Mouse (Mus musculus) NIH3T3 (cell line): ENCODE results near the gene Ldb1.

Source experiments
- DNase-seq: peaks from one replicate; pipeline ENCODE4 v3.0.0-alpha.2; 2012; ENCODE audit warnings: low read depth

The Ldb1 gene

DNA sequence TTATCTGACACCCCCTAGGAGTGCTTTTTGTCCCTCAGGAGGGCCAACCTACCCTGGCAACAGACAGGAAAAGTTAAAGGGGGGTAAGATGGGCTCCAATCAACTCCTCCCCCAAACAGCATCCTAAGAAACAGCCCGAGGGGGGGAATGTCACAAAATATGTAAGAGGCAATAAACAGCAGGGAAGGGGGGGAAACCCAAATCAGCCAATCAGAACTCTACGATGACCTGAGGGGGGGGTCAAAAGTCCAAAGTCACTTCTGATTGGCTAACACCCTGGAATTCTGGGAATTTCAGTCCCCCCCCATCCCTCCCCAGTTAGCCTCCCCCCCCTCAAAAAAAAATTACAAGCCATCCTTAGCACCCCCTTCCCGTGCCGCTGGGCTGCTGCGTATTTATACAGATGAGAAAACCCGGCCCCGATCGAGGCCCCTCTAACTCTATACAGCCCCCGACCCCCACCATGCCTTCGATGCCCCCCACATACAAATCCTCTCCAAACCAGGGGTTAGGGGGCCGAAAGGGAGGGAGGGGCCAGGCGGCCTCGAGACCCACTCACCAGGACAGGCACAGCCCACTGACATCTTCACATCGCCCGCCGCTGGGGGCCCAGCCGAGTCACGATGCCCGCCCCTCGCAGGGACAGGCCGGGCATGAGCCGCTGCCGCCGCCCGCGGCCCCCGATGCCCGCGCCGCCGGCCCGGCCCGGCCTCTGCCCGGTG is 582 bp downstream of the Ldb1 start, which contains the start of gene Pprc1:
Pprc1 (plus strand) TSS at position 616 of the 722 bp plus-strand sequence.
- peak; percentile 95 for DNase-seq

DNA sequence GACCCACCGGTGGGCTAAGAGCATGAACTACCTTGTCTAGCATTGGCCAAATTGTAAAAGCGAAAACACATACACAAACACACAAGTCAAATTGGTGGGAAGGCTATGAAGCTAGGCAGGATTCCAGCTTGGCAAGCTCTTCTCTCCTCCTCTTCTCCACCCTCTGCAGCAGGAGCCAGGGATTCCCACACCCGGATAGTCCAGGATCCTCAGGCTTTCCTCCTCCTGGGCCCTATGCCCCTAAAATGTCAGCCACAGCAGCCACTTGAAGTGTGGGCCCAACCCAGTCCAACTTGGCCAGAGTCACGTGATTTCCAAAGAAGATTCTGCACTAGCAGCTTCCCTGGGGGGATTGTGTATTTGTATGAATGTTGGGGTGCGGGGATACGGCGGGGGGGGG is 1.6 kb downstream of the Ldb1 start:
- peak; percentile 75 for DNase-seq

DNA sequence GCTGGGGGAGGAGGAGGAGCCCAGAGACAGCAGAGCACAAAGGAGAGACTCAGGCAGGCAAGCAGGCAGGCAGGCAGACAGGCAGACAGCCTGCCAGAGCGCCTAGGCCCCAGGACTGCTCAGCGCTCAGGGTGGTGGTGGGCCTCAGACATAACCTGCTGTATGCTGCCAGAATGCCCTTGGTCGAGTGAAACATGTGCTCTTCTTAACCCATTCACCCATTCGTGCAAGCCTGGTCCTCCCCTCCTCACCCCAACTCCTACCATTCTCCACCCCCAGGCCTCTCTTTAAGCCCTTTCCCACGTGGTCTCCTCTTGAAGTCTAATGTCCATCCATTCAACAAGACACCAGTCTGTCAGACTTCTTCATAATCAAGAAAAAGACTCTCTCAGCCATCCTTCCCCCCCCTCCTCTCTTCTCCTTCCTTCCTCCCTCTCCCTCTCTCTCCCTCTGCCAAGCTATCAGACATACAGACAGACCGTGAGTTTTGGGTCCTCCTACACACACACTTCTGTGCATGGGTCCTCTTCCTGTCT is 2.5 kb downstream of the Ldb1 start:
- peak; percentile 76 for DNase-seq

DNA sequence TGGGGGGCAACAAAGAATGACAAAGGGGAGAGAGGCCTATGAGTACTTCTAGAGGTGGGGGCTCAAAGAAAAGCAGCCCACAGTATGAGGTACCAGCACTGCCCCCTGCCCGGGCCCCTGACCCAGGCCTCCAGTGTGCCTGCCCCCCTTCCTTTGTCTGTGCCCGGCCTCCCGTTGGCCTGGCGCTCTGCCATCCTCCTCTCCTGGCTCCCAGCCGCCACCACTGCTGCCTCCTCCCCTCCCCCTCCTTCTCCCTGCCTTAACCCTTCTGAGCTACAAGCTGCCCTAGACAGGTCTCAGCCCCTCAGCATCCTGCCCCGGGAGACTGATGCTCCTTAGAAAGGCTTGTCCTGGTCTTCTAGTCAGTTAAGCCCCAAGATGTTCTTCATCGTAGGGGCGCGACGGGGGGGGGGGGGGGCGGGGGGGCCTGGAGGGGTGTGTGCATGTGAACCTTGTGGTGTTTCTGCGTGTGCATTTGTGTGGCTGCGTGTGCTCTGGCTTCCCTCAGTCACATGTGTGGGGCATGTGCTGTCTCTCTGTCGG is 3.0 kb downstream of the Ldb1 start:
- DNase-seq = peak; percentile 94

DNA sequence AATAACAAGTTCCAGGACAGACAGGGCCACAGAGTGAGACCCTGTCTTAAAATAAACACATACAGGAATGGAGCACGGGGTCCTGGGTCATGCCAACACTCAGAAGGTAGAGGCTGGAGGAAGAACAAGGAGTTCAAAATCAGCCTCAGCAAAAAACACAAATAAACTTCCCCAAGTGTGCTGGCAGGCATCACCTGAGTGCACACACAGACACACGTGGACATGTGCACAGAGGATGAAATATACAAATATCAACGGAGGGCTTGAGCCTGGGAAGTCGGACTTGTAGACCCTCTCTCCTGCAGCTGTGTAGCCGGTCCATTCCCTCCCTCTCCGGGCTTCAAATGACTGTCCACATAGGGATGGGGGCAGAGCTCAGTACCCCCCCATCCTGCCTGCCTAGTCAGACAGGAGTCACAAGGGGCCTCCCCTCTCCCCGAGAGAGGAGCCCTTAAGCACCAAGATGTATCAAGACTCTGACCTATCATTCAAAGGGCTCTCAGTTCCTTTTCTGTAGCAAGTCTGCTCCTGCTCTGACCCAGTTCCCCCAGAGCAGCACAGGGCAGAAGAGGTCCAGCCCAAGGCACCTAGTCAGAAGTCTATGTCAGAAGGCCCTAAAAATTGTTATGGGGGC is 3.6 kb downstream of the Ldb1 start:
- peak; percentile 29 for DNase-seq

DNA sequence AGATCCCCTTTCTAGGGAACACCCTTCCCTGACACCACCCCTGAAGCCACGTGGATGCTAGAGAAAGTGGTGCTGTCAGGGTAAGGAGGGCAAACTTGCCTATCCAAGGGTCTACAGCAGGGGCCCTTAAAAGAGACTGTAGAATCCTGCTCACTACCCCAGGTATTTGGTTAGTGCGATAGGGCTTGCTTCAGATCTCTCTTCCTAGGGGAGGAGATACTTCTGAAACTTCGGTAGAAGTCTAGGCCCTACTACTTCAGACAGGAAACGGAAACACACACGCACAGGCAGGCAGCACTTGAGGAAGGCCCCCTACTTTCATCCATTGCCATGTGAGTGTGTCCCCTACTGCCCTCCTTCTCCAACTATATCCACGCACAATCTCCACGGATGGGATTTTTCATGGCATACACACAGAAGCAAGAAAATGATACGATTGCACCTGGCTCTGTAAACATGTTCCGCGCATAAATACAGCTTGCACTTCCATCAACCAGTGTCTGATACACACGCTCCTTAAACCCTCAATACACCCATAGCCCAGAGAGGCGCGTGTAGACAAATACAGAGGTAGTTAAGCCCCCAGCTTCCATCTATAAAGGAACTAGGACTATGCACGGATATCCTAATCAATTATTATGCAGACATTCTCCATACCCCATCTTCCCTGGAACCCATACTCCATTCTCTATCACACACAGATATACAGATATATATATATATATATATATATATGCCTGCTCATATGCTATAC is 4.7 kb downstream of the Ldb1 start:
- no peak for DNase-seq

DNA sequence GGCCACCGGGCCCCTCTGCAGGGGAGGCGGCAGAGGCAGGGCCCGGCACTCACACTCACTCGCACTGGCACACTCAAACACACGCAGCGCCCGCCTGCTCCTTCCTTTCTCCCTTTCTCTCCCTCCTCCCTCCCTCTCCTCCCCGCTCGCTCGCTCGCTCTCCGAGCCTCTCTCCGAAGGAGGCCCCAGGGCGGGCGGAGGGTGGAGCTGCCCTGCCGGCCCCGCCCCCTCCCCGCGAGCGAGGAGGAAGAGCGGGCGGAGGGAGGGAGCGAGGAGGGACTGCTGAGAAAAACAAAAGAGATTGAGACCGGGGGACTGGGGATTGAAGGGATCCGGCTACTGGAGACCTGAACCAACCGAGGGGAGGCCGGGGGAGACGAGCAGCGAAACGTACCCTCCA is 5.5 kb downstream of the Ldb1 start:
- DNase-seq = peak; percentile 97

DNA sequence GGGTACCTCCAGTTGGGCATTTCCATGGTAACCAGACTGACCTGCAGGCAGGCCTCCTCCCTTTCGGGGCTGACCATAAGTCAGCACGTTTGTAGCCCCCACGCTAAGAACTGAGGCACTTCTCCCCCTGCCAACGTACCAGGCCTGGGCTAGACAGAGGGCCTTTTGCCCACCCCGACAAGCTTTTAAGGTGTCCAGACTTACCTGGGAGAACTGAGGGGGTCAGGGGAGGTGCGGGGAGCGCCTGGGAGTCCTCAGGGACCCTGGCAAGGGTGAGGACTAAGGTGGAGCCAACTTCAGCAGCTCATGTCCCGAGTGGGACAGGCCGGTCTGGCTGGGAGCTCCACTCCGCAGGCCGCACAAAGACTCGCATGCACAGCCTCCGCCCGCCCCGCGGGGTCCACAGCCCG is 6.2 kb downstream of the Ldb1 start:
- DNase-seq = peak; percentile 34

DNA sequence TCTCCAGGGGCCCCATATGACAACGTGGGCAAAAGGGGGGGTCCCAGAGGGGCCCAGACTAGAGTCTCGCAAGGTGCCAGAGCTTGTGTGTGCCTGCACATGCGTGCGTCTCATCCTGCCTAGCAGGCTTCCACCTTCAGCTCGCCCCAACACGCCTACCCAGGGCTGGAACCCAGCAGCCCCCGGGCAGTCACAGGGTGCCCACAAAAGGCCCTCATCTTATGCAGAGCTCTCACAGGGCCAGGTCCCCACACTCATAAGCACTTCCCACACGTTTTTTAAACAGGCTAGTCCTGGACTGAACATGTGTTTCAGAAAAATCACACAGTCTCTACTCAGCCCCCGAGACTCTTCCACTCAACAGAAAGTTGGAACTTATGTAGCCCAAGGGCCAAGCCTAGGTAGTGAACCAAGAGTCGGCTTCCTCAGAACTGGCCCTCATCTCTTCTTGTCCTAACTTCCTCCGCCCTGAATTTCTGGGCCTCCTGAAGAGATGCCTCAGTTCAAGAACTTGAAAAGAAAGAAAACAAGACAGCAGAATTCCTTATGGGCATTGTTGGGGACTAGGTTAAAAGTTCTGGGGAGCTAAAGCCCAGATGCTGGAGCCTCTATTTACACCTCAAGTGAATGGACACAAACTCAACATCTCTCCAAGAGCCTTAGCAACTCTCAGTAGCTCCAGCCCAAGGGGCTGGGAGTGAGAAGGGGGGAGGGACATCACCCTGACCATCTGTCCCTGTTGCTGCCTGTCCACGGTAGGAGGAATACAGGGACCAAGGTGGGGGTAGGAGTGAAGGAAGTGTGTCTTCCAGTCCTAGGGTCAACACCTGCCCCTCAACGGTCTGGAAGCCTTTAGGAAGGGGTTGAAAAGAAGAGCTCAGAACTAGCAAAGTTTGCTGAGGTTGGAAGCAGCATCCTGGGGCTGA is 6.8 kb downstream of the Ldb1 start:
- no peak for DNase-seq

DNA sequence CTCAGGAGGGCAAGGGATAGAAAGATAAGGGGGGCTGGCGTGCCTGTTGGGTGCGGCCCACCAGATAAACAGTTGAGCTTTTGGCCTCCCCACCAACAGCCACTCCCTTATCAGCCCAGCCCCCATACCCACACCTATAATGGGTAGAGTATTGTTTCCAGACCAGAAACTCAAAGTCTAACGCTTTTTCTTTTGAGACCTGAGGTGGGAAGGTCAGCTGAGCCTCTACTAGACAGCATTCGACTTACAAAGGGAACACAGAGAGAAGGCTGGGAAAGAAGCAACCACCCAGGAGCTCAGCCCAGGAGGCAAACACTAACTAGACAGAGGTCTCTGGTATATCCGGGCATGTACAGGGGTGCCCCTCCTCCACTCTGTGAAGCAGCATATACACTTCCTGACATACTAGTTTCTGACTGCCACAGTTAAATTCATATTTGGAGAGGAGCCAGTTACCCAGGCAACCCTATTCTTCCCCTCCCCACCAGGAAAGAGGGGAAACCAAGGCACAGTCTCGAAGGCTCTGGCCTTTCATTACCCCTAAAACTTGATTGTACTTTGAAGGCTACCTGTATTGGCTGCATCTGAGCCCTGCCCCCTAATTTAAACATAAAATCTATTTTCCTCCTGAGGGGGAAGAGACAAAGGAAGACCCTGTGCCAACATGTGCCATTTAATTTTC is 7.6 kb downstream of the Ldb1 start:
- peak; percentile 42 for DNase-seq

DNA sequence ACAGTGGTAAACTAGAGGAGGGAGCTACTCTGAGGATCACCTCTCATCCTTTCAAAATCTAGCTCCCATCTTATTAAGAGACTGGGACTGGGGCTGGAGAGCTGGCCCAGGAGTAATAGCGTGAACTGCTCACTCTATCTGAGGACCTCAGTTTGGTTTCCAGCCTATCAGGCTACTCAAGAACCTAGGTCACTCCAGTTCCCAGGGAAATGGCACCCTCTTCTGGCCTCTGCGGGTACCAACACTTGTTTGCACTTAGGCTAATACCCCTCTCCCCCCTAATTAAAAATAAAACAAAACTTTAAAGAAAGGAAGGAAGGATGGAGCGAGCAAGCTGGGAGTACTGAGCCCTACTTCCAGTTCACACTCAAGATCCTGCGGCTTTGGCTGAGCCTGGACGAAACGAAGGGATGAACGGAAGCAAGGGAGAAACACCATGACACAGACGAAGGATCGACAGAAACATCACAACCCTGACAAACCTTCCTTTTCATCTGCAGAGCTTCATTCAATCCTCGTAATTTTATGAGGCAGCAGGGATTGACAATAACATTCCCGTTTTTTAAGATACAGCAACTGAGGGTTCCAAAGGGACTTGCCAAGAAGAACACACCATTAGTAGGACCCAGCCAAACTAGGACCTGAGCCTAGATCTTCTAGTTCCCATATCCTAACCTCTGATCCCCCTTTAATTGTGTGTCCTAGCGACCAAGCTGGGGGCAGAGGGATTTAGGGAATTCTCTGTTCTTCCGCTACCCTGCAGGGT is 8.4 kb downstream of the Ldb1 start:
- peak; percentile 54 for DNase-seq

DNA sequence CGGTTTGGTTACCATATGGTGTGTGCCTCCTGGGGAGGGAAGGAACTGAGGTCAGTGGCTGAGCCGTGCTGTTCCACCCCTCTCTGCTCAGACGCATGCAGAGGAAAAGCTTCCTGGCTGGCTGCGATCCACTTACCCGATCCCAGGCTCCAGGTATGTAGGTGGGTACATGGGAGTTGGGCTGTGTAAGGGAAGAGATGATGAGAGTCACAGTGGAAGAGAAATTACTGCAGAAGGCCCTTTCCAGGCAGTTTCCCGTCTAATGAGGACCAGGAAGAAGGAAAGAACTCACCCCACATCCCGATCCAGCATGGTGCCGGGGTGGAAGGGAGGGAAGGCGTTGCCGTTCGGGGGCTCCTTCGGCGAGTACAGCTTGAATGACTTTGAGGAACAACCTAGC is 9.0 kb downstream of the Ldb1 start:
- no peak for DNase-seq

DNA sequence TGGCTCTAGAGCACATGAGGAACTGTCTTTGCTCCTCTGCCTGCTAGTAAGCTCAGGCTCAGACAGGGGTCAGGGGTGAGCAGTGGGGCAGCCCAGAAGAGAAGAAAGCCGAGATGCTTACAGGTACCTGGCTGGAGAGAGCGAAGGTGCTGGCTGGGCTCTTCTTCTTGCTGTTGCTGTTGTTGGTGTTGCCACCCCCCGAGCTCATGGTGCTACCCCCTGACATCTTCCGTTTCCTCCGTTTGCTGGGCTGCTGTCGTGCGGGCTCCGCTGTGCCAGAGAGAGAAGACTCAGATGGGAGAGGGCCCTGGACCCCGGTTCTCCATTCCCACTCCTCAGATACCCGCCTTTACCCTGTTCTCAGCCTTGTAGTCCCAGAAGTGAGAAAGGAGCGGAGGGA is 11.1 kb downstream of the Ldb1 start:
- no peak for DNase-seq

DNA sequence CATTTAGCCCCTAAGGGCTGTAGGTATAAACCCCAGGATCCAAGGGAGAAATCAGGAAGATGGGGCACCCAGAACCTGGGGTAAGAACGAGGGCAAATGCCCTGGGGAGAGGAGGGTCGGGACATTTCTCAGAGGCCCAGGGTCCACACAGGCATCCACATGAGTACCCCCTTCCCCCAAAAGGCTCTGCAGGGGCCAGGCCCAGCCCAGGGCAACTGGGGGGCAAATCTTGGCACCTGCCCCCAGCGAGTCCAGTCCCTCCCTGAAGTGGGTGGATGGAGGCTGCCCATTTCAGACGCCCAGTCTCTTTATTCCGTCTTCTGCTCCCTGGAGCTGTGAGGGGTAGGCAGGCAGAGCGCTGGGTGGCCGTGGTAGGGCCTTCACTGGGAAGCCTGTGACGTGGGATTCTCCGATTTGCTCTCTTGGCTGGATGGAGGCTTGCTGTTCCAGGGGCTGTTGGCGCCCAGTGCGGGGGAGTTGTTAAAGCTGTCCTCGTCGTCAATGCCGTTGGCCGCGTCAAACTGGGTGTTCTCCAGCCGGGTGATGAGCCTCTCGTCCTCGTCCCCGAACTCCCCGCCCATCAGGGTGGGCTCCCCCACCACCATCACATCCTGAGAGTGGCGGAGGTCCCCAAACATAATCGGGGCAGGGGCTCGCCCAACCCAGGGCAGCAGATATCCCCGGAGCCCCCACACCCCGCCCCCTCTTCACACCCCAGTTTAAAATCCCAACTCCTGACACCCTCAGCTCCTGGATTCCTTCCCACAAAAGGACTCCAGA is 12.1 kb downstream of the Ldb1 start:
- DNase-seq = no peak

DNA sequence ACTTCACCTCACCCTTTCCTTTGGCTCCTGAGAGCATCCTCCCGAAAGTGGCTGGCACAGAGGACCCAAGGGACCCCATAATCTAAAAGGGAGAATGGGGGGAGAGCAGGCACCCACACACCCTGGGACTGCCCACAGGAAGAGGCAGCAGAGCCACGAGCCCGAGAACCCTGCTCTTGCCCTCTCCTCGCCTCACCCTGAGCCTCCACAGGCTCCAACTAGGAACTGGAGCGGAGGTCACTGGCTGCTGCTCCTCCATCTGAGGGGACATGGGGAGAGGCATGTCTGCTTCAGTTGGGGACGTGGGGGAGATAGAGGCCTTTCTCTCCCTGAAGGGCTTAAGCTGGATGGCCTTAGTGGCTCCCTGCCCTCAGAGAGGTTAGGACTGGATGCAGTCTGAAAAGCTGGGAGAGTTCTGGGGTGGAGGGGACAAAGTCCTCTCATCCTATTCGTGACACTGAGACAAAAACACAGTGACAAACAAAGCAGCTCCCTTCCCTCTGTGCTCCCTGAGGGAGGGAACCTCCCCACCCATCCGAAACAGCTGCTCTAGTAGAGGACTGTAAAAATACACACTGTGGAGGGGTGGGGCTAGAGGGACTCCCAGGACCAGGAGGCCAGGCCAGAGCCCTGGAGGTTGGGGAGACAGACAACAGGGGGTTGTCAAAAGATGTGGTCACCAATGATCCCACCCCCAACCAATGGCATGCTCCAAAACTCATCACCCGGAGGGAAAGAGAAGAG is 13.2 kb downstream of the Ldb1 start:
- DNase-seq = no peak

DNA sequence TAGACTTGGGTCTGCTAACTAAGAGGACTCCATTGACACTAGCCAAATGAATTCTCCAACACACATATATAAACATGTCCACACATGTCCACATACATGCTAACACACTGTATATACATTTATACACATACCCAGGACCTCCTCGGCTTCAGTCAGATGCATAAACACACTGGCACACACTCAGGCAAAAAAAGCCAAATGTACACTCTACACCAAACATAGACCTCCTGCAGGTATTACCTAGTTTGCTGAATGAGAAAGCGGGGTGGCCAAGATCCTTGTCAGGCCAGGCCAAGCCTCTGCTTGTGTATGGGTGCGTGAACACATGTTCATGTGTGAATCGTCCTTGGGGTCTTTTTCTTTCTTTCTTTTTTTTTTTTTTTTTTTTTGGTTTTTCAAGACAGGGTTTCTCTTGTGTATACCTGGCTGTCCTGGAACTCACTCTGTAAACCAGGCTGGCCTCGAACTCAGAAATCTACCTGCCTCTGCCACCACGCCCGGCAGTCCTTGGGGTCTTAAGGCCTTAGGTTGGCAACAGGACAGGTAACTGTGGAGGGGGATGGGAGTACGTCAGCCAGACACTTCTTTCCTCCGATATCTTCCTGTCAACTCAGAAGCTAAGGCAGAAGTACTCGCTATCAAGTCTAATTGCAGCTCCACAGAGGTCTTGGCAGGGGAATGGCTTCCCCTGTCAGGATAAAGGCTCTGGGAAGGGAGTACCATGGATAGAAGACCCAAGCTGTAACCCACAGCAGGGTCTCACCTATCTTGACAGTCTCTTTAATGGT is 14.6 kb downstream of the Ldb1 start:
- DNase-seq = no peak

DNA sequence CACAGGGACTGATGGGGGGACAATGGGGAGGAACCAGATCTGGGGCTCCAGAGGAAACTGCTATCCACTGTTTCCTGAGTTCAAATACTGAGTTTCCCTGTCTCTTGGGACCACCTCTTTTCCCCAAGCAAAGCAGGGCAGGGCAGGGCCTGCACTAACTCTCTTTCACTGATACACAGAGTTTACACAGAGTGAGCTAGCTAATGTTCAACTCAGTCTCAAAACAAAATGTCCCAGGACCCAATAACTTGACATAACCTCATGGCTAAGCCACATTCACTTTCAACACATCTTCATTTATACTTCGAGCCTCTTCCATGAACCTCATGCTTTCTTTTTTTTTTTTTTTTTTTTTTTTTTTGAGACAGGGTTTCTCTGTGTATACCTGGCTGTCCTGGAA is 15.4 kb downstream of the Ldb1 start:
- no peak for DNase-seq
